Mouse (Mus musculus) hindbrain, embryonic 14.5 days (tissue): Measurements from ENCODE around the gene Csde1. TPM values are rescaled to one million over a fixed set of nuclear protein-coding genes. Genes with fewer than 3 reads are reported as not detected.

Experiments used
- ATAC-seq: fragments of 200-750 bp; cut with Nextera tagmentation; 2 replicates; pipeline ENCODE4 v1.8.0; 2017; ENCODE audit warnings: moderate number of reproducible peaks, mild to moderate bottlenecking, moderate TSS enrichment, moderate library complexity; ENCODE audit not compliant: low FRiP score
- DNase-seq: peaks from one replicate; pipeline ENCODE4 v3.0.0-alpha.2; 2015; ENCODE audit warnings: low spot score
- H3K27ac ChIP-seq: fragments of 300-500 bp; sonication (generic); 2 replicates; pipeline ENCODE4 v1.5.1; 2014; ENCODE audit warnings: mild to moderate bottlenecking, moderate library complexity
- H3K27me3 ChIP-seq: fragments of 300-500 bp; sonication (generic); 2 replicates; pipeline ENCODE4 v1.6.1; 2014; ENCODE audit warnings: mild to moderate bottlenecking, low read length, mixed read lengths; ENCODE audit not compliant: control insufficient read depth, insufficient read depth
- H3K36me3 ChIP-seq: fragments of 300-500 bp; sonication (generic); replicated peaks from 2 replicates; pipeline ENCODE4 v1.6.1; 2014; ENCODE audit not compliant: control insufficient read depth, insufficient read depth
- H3K4me1 ChIP-seq: fragments of 300-500 bp; sonication (generic); replicated peaks from 2 replicates; pipeline ENCODE4 v1.6.1; 2014; ENCODE audit warnings: antibody characterized with exemption, low read length, mixed read lengths; ENCODE audit not compliant: control insufficient read depth, insufficient read depth
- H3K4me2 ChIP-seq: fragments of 300-500 bp; sonication (generic); replicated peaks from 2 replicates; pipeline ENCODE4 v1.6.1; 2014; ENCODE audit warnings: mild to moderate bottlenecking, moderate library complexity
- H3K4me3 ChIP-seq: fragments of 300-500 bp; sonication (generic); replicated peaks from 2 replicates; pipeline ENCODE4 v1.5.1; 2014; ENCODE audit warnings: mild to moderate bottlenecking, low read length
- H3K9ac ChIP-seq: fragments of 300-500 bp; sonication (generic); 2 replicates; pipeline ENCODE4 v1.6.1; 2014
- H3K9me3 ChIP-seq: fragments of 300-500 bp; sonication (generic); 2 replicates; pipeline ENCODE4 v1.6.1; 2016; ENCODE audit warnings: low read length; ENCODE audit not compliant: control insufficient read depth
- WGBS: fragments of 180-500 bp; shearing (Covaris S2); extraction: QIAGEN DNeasy Blood & Tissue Kit; methylation state at CpG from one replicate; pipeline ENCODE4 v1.1.7; 2014; 5-methylcytosine and 5-hydroxymethylcytosine counted together
- polyA plus RNA-seq: library from polyadenylated mRNA; unstranded; fragments of >200 nt; fragmentation: Nextera tagmentation; extraction: Ambion mirVana; gene quantifications from 2 replicates; pipeline ENCODE4 v1.2.1, GENCODE M21; 2014

The Csde1 gene
- polyA plus RNA-seq, 1 experiment from 2014 or later, result 429 TPM

DNA sequence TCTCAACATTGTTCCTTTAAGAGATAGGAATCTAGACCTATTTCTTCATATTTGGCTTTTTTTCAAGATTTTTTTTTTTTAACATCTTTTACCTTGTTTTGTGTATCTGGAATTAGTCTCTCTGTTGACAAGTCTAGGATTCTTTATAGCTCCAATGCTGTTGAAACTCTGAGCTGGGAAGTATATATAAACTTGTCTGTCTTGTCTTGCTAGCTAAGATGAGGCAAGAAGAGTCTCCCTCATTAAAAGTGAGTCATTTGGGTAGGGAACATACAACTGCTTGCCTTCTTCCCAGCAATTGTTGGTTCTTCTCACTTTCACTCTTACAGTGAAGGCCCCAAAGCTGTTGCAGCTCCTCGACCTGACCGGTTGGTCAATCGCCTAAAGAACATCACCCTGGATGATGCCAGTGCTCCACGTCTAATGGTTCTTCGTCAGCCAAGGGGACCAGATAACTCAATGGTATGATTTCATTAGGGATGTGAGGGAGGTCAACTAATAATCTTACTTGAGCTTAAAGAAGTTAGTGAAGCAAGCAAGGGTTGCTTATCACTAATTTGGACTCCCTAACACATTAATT, 35.9 kb downstream of the Csde1 start:
- no peak for ATAC-seq
- no peak for DNase-seq
- H3K4me3 ChIP-seq, result no peak overlapping the region
- H3K27me3 ChIP-seq, result no peaks in the 10 kb centered on the region
- peaks cover 80% of the 10 kb centered on the region for H3K36me3 ChIP-seq
- no peak overlapping the region for H3K4me2 ChIP-seq
- H3K4me1 ChIP-seq, result peaks cover 9% of the 10 kb centered on the region
- 91% methylated on average over 5 of the region's 5 CpGs for WGBS
- H3K27ac ChIP-seq, result no peak overlapping the region
- H3K9me3 ChIP-seq, result no peaks in the 10 kb centered on the region
- H3K9ac ChIP-seq, result no peak overlapping the region

DNA sequence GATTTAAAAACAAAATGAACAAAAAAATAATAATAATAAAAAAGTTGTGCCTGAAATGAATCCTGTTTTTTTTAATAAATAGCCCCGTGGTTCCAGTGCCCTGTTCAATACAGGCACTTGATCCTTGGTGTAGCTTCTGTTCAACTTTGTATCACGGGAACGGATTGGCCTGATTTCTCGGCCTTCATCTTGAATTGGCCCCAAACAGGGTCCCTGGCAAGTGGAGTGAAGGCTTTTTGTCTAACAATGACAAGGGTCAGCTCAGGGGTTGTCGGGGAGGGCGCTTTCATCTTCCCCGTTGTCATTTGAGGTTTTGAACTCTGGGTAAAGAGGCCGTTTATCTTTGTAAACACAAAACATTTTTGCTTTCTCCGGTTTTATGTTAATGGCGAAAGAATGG, 37.5 kb downstream of the Csde1 start:
- Histone ChIP-seq H3K9ac (peak overlapping the region; percentile 77), H3K4me3 (peak overlapping the region; percentile 53), H3K27me3 (no peaks in the 10 kb centered on the region), H3K9me3 (no peaks in the 10 kb centered on the region), H3K4me2 (peak overlapping the region; percentile 67), H3K36me3 (peaks cover 80% of the 10 kb centered on the region), H3K27ac (peak overlapping the region; percentile 89), H3K4me1 (peaks cover 9% of the 10 kb centered on the region)
- ATAC-seq (peak; percentile 71), DNase-seq (no peak)
- 1% methylated on average over 10 of the region's 10 CpGs for WGBS

DNA sequence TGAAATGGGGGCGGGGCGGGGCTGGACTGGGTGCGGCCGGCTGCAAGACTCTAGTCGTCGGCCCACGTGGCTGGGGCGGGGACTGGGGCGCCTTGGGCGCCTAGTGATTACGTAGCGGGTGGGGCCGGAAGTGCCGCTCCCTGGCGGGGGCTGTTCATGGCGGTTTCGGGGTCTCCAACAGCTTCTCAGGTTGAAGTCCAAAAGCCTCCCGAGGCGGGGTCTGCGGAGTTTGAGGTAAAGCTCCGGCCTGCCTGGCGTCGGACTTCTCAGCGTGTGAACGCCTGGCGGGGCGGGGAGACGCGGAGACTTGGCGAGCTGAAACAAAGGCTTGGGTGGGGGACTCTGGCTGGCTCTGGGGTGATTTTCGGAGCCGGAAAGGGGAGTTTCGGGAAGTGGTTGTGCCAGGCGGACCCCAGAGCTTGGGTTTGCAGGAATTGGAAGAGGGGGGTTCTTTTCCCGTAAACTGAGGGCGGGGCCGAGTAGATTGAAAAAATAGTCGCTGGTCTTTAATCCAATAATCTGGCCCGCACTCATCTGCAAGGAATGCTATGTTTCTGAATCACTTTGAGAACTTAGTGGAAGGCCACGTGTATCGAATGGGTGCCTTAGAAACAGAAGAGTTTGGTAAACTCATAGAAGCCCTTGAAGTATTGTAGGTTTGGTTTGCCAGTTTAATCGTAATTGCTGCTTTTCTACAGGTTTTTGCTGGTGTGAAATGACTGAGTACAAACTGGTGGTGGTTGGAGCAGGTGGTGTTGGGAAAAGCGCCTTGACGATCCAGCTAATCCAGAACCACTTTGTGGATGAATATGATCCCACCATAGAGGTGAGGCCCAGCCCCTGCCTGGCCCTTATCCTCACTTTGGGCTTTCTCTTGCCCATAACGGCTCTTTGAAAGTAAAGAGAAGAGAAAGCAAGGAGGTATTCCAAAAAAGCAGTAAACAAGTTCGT, 38.3 kb downstream of the Csde1 start, which contains the start of gene Nras:
Nras (plus strand) TSS at position 79 of the 951 bp plus-strand sequence.
- peak within 1 kb of the TSS; percentile 67 for H3K4me2 ChIP-seq
- peaks cover 9% of the 10 kb centered on the region for H3K4me1 ChIP-seq
- no peaks in the 10 kb centered on the region for H3K27me3 ChIP-seq
- 4% methylated on average over 46 of the region's 46 CpGs for WGBS
- H3K4me3 ChIP-seq, result peak within 1 kb of the TSS; percentile 53
- peak within 1 kb of the TSS; percentile 77 for H3K9ac ChIP-seq
- DNase-seq (peak; percentile 96), ATAC-seq (peak; percentile 99)
- H3K9me3 ChIP-seq, result no peaks in the 10 kb centered on the region
- peaks cover 80% of the 10 kb centered on the region for H3K36me3 ChIP-seq
- peak within 1 kb of the TSS; percentile 89 for H3K27ac ChIP-seq

DNA sequence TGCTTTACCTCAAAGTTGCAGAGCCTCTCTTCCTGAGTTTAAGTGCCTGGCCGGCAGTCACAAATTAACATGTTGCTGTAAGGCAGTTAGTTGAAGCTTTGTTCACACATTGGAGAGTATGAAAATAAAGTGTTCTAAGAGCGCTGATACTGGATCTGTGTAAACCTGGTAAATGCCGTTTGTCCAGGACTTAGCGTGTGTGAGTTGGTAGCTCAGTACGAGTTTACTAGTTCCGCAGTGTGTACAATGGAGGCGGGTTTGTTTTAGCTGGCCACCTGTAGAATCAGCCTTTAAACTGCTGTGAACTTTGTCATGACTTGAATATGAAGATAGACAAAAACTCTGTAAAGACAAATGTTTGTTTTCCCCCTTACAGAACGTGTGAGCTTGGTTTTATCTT, 46.7 kb downstream of the Csde1 start:
- H3K36me3 ChIP-seq, result peaks cover 70% of the 10 kb centered on the region

DNA sequence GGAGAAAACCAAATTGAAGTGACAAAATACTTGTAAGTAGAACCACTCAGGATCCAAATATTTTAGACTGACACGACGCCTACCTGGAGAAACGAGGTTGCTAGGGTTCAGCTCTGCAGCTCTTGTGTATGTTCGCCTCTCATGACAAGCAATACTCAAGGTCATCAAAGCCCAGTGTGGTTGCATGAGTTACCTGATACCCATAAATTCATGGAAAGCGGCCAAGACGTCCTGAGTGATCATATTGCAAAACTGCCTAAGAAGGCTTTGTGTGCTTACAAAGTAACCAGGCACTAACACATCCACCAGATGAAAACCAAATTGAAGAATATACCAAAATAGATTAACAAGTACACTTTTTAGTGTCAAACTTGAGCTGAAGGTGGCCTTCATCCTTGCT, 48.7 kb downstream of the Csde1 start:
- H3K9me3 ChIP-seq, result no peaks in the 10 kb centered on the region
- H3K4me2 ChIP-seq, result no peak overlapping the region
- ATAC-seq (no peak), DNase-seq (no peak)
- no peaks in the 10 kb centered on the region for H3K4me1 ChIP-seq
- peaks cover 50% of the 10 kb centered on the region for H3K36me3 ChIP-seq
- H3K27me3 ChIP-seq, result no peaks in the 10 kb centered on the region
- no peak overlapping the region for H3K9ac ChIP-seq
- no peak overlapping the region for H3K27ac ChIP-seq
- no peak overlapping the region for H3K4me3 ChIP-seq
- whole genome bisulfite sequencing, result 92% methylated on average over 6 of the region's 6 CpGs

More for the DNA sequence above, 46.7 kb downstream of the Csde1 start:
- no peak overlapping the region for H3K4me2 ChIP-seq
- ATAC-seq (no peak), DNase-seq (no peak)
- no peaks in the 10 kb centered on the region for H3K27me3 ChIP-seq
- H3K4me3 ChIP-seq, result no peak overlapping the region
- no peak overlapping the region for H3K27ac ChIP-seq
- H3K9me3 ChIP-seq, result no peaks in the 10 kb centered on the region
- WGBS, result 95% methylated on average over 8 of the region's 8 CpGs
- no peak overlapping the region for H3K9ac ChIP-seq
- no peaks in the 10 kb centered on the region for H3K4me1 ChIP-seq

DNA sequence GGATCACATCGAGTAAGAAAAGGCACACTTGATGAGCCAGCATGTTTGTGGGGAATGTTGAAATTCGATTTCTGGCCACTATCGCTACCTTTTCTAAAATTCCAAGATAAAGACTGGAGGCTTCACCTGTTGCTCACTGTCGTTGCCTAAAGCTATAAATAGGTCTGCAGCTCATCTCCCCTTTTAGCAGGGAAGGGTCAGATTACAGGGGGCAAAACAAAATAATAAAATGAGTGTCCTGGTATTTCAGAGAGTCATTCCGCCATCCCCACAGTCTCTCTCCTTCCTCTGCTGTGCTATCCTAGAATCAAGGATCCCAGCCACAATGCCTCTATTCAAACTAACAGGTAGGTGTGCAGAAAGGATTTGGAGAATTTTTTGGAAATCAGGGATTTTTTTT, 53.5 kb downstream of the Csde1 start, which contains the start of gene Ampd1:
Ampd1 (plus strand) TSS at position 244 of the 400 bp plus-strand sequence.
- no peak within 1 kb of the TSS for H3K9ac ChIP-seq

DNA sequence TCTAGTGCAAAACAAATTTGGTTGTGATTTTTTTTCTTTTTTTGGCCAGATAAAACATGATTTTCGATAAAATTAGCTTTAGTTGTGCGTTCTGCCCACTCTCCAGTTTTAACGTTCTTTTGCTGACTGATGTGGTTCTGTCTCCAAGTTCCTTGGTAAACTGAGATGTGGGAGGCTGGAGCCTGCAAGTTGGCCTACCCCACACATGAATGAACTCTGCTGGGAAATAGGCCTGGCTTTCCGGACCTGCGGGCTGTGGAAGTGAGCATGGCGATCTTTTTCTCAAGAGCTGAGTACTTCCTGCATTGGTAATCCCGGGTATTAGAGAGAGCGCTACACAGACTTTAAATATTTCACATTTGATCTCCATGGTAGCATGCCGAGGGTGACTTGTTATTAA, 55.6 kb downstream of the Csde1 start:
- Histone ChIP-seq H3K4me3 (no peak overlapping the region), H3K4me1 (no peaks in the 10 kb centered on the region), H3K27me3 (no peaks in the 10 kb centered on the region), H3K4me2 (no peak overlapping the region), H3K27ac (no peak overlapping the region), H3K9me3 (no peaks in the 10 kb centered on the region), H3K9ac (no peak overlapping the region), H3K36me3 (no peaks in the 10 kb centered on the region)
- DNase-seq (no peak), ATAC-seq (no peak)
- WGBS, result 91% methylated on average over 9 of the region's 9 CpGs

More for the DNA sequence above, 53.5 kb downstream of the Csde1 start, which contains the start of gene Ampd1:
- no peaks in the 10 kb centered on the region for H3K4me1 ChIP-seq
- no peak for DNase-seq
- no peak within 1 kb of the TSS for H3K4me3 ChIP-seq
- ATAC-seq, result no peak
- H3K9me3 ChIP-seq, result no peaks in the 10 kb centered on the region
- H3K36me3 ChIP-seq, result peaks cover 7% of the 10 kb centered on the region
- WGBS, result 75% methylated on average over 5 of the region's 5 CpGs
- no peak within 1 kb of the TSS for H3K27ac ChIP-seq
- H3K4me2 ChIP-seq, result no peak within 1 kb of the TSS
- no peaks in the 10 kb centered on the region for H3K27me3 ChIP-seq

DNA sequence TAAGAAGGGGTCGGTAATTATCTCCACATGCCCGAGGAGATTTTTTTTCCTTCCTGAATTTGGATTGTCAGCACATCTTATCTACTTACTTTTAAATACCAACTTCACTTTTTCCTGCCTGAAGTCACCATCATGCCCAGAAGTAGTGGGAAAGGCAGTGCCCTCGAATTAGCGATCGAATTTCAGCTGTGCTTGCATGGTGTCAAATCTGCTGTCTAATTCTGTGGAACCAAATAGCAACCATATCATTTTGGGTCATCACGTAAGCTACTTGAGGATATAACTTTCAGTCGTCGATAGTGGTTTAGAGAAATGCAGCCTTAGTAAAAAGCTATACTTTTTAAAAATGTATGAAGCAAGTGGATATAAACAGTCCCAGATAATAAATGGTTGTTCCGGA, 56.2 kb downstream of the Csde1 start:
- Histone ChIP-seq H3K9ac (no peak overlapping the region), H3K27ac (no peak overlapping the region), H3K4me2 (no peak overlapping the region), H3K27me3 (no peaks in the 10 kb centered on the region), H3K36me3 (no peaks in the 10 kb centered on the region), H3K4me3 (no peak overlapping the region), H3K9me3 (no peaks in the 10 kb centered on the region), H3K4me1 (no peaks in the 10 kb centered on the region)
- ATAC-seq, result no peak
- no peak for DNase-seq
- 92% methylated on average over 9 of the region's 9 CpGs for WGBS

DNA sequence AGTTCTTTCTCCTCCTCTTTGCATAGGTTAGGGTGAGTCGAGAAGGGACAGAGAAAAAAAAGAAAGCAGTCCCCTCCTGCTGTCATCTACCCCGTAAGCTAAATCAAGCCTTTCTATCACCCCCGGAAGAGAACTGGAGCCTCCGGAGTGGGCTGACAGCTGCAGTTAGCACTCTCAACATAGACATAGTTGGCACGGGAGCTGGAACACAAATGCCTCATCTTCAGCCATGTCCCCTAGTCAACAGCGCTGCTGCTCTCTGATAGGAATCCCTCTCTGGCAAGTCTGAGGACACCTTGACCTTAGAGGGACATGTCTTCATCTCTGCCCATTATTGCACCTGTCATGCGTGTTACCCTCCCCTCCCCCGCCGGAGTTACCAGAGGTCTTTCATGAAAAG, 59.1 kb downstream of the Csde1 start:
- no peak overlapping the region for H3K4me3 ChIP-seq
- ATAC-seq, result no peak
- no peaks in the 10 kb centered on the region for H3K27me3 ChIP-seq
- H3K4me1 ChIP-seq, result no peaks in the 10 kb centered on the region
- H3K36me3 ChIP-seq, result no peaks in the 10 kb centered on the region
- DNase-seq, result no peak
- 85% methylated on average over 9 of the region's 9 CpGs for WGBS
- H3K4me2 ChIP-seq, result no peak overlapping the region
- H3K9ac ChIP-seq, result no peak overlapping the region
- no peak overlapping the region for H3K27ac ChIP-seq
- H3K9me3 ChIP-seq, result no peaks in the 10 kb centered on the region
